In genomic region chr5:53546979-53547472, GRCm38 (mm10) we compare ENCODE assay signal across 9 mouse cellular contexts.
DNase-seq lines count a peak whose midpoint lies in the region; ATAC-seq and TF ChIP-seq lines count a peak whose summit lies in the region.
"Had no signal": no experiment of that assay in that cellular context is flagged by ENCODE, and none has a peak within 500 bp of the region (broad histone marks: within the 10 kb centered on the region; RNA-seq: fewer than 3 reads in every experiment).

No protein-coding gene starts in this region.

- peak; percentile 15 for DNase-seq in adrenal gland, postnatal 14 days
- no peak for DNase-seq in adrenal gland, adult 18-20 months (ENCODE audit: low spot score in 2 of 2)
- DNase-seq in layer of hippocampus, adult 11-12 months (ENCODE audit: low spot score), result peak; percentile 18
- no peak for DNase-seq in layer of hippocampus, postnatal 14 days (ENCODE audit: low spot score in 2 of 2)
- DNase-seq in forelimb bud, embryonic 11.5 days (ENCODE audit: low read depth, low spot score), result peak; percentile 38
- DNase-seq in gastrocnemius, postnatal 4 days (ENCODE audit: low spot score in 2 of 2), result no peak
- no peak for DNase-seq in stomach, postnatal 0 days (ENCODE audit: low spot score)

- no peaks in the 10 kb centered on the region for H3K4me1 ChIP-seq in stomach, postnatal 0 days (replicated peaks; ENCODE audit: control insufficient read depth, insufficient read depth)

- H3K27ac ChIP-seq in stomach, postnatal 0 days (replicated peaks), result no peak overlapping the region

- no peaks in the 10 kb centered on the region for H3K36me3 ChIP-seq in stomach, postnatal 0 days (ENCODE audit: control insufficient read depth, insufficient read depth, low read length)

- H3K9ac ChIP-seq in stomach, postnatal 0 days (ENCODE audit: low read length), result no peak overlapping the region

- TF ChIP-seq EP300 in stomach, postnatal 0 days (optimal IDR thresholded peaks at IDR 0.05), result no peak

- no peaks in the 10 kb centered on the region for H3K27me3 ChIP-seq in stomach, postnatal 0 days (ENCODE audit: control insufficient read depth, insufficient read depth, low read length)

- WGBS in stomach, postnatal 0 days, result 46% methylated on average over 9 of the region's 9 CpGs

- no peak overlapping the region for H3K4me3 ChIP-seq in stomach, postnatal 0 days (ENCODE audit: low read depth, low read length)

- TF ChIP-seq CTCF in stomach, postnatal 0 days (IDR thresholded peaks at IDR 0.05; ENCODE audit: low read depth), result no peak

- no peaks in the 10 kb centered on the region for H3K9me3 ChIP-seq in stomach, postnatal 0 days (ENCODE audit: control insufficient read depth, low read length)

- H3K4me2 ChIP-seq in stomach, postnatal 0 days (replicated peaks; ENCODE audit: low read depth), result no peak overlapping the region

- peak; percentile 78 for ATAC-seq in megakaryocyte, adult 5-6 weeks (ENCODE audit: poor library complexity, severe bottlenecking)
- ATAC-seq in stomach, postnatal 0 days (ENCODE audit: low FRiP score, low TSS enrichment), result no peak
- ATAC-seq: forebrain, embryonic 16.5 days had no signal

Comparison
In these comparisons a context has a peak if more than half of its experiments do, and no peak if none do; other contexts are left out.
1. DNase-seq: peak in adrenal gland, postnatal 14 days (single experiment), layer of hippocampus, adult 11-12 months (single experiment) and forelimb bud, embryonic 11.5 days (single experiment); none in adrenal gland, adult 18-20 months (0 of 2), layer of hippocampus, postnatal 14 days (0 of 2), gastrocnemius, postnatal 4 days (0 of 2) and stomach, postnatal 0 days (single experiment).